Mouse (Mus musculus) kidney, adult 10 weeks (tissue): ENCODE measurements around the gene Cpa2. TPM values are rescaled to one million over a fixed set of nuclear protein-coding genes. Genes with fewer than 3 reads are reported as not detected.

Experiments
- polyA plus RNA-seq: library from polyadenylated mRNA; stranded (reverse); fragments of 350-450 nt; fragmentation: Illumina TruSeq; extraction: RNeasy Lipid Tissue Mini Kit (QIAGEN cat#74804); gene quantifications from one replicate; pipeline ENCODE4 v1.2.3, GENCODE M21; 2014; ENCODE audit warnings: low read depth, low replicate concordance

Gene Cpa2
- not detected for polyA plus RNA-seq

DNA sequence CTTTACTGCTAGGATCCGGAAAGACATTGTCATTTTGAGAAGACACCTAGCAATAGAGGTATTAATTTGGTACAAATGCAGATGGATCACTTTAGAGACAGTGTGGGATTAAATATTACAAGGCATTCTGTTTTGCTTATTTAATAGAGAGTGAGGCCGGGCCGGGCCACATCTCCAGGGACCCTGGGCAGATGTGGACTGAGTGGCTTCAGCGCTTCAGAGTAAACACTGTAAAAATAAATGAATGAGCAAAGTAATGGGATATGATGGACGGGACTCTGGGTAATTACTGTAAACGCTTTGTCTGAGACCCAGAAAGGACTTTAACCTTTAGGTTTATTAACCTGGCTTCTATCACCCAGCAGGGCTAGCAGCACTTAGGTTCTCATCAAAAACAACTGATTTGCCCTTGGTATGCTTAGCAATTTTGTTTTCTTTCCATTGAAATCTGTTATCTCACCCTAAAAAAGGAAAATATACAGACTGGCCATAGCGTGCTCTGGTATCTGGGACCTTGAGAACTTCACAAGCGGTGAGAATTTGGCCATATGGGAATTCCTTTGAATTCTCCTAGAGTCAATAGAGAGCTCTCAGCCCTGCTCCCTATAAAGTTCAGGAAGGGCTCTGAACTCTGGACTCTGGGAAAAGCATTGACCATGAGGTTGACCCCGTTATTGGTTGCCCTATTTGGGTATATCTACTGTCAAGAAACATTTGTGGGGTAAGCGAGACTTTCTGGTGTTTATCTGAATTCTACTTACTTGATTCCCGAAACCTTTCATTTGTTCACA is at the start of gene Cpa2:
Cpa2 (plus strand) TSS at position 574 of the 791 bp plus-strand sequence.

DNA sequence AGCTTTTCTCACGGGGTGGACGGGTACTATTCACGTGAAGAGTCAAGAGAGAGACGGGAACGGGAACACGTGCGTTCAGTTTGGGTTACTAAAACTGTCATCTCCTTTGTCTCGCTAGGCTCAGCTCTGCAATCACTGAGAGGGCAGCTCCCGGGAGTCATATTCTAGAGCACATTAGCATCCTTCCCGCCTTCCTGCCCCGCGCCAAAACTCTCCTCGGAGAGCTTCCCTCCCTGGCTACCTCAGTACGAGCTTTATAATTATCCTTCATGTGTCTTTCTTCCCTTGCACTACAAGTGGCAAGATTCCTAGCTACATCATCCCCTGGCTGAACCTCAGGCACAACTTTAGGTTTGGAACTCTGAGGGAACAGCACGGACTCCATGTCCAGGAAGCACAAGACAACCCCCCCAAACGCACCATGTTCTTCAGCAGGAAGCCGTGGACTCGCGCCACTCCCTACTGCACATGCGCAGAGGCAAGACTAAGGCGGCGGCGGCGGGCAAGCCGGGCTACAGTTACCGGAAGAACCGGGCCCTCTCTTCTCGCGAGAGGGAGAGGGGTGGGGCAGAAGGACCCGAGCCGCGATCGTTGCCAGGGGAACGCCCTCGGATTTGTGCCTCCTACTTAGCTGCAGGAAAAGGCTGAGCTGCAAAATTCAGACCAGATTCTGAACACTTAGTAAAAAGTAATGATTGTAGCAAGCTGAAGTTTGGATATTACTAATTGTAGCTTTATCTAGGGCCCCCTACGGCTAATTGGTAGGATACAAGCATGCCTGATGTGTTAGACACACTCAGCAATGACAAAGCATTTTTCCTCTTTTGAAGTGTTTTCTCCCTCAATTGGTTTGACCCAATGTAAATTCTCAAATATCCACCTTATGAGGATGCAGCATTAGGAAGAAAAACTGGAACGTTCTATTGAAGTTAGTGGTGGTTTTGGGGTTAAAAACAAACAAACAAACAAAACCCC is 31.8 kb upstream of the Cpa2 start, which contains the start of the genes Tmem209 and Ssmem1:
Tmem209 (minus strand) TSS at position 519 of the 975 bp plus-strand sequence.
Ssmem1 (plus strand) TSS at position 585 of the 975 bp plus-strand sequence.

DNA sequence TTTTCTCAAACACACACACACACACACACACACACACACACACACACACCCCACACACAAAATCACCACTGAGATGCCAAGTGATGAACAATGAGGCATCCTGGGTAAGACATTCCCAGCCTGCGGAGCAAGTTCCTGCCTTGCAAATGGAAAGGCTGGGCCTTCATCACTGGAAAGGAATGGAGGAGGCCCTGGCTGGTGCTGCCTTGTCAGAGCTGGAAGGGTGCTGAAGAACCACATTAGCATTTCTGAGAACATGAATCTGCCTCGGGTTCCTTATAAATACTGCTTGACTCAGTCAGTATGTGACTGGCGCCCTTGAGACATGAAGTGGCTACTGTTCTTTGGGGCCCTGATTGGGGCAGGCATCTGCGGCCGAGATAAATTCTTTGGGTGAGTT is 26.7 kb downstream of the Cpa2 start, which contains the start of gene Cpa4:
Cpa4 (plus strand) TSS at position 301 of the 400 bp plus-strand sequence.

DNA sequence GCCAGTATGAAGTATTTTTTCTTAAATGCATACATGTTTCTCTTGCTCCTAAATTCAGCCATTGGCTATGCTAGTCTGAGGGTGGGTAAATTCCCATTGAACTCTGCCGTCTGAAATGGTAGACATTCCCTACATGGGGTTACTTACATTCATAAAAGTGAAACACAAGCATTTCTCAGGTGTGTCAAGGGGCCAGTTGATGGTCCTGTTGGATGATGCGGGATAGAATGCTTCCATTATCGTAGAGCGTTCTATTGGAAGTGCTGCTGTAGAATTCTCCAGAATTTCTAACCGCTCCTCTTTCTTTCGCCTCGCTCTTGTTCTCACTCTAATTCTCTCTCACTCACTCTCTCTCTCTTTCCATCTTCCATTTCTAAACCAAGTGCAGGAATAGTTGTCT is 69.3 kb downstream of the Cpa2 start, which contains the start of gene Cpa5:
Cpa5 (plus strand) TSS at position 301 of the 400 bp plus-strand sequence.

Other genes with a start within 250 kb of the Cpa2 start
- 41.8 TPM for gene Ube2h, start 237.0 kb upstream of the Cpa2 start, polyA plus RNA-seq
- gene Zc3hc1, start 150.6 kb upstream of the Cpa2 start, polyA plus RNA-seq, result 1.7 TPM
- gene Klhdc10, start 139.7 kb upstream of the Cpa2 start, polyA plus RNA-seq, result 55.3 TPM
- gene Tmem209, start 31.8 kb upstream of the Cpa2 start, polyA plus RNA-seq, result 29.1 TPM
- gene Ssmem1, start 31.7 kb upstream of the Cpa2 start, polyA plus RNA-seq, result not detected
- gene Cpa4, start 26.8 kb downstream of the Cpa2 start, polyA plus RNA-seq, result not detected
- gene Cpa5, start 69.4 kb downstream of the Cpa2 start, polyA plus RNA-seq, result not detected
- gene Cpa1, start 97.6 kb downstream of the Cpa2 start, polyA plus RNA-seq, result not detected
- gene Cep41, start 152.2 kb downstream of the Cpa2 start, polyA plus RNA-seq, result 5.0 TPM
- gene Mest, start 182.0 kb downstream of the Cpa2 start, polyA plus RNA-seq, result 2.8 TPM